Mouse (Mus musculus) E14TG2a.4 (cell line): Measurements from ENCODE around the gene Mmp23.

Source experiments
- CTCF ChIP-seq: conservative IDR thresholded peaks from 2 replicates; pipeline ENCODE4 v1.5.1; 2014; ENCODE audit warnings: low read length
- POU5F1 ChIP-seq: IDR thresholded peaks from 2 replicates; pipeline ENCODE4 v1.6.1; 2014; ENCODE audit warnings: low read length, borderline replicate concordance

DNA sequence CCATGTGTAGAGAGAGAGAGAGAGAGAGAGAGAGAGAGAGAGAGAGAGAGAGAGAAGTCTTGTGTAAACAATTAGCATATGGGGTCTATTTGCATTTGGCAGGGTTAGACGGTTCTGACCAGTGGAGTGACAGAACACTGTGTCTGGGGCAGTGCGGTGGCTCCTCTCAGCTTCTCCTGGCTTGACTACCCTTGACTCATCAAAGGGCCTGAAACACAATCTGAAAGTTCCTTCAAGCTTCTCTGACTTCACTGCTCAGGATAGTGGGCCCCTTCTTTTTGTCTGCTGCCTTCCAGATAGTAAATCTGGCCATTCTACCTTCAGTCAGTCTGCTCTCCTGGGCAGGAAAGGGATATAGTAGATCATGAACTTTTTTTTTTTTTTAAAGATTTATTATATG lies 46.4 kb downstream of the Mmp23 start:
- no peak for TF ChIP-seq POU5F1
- no peak for TF ChIP-seq CTCF
